ENCODE assay signal across 23 mouse cellular contexts in genomic region chr14:71177341-71177740, GRCm38 (mm10).
A peak's percentile ranks its signal among the peaks of the same experiment; 100 is the strongest.
DNase-seq lines count a peak whose midpoint lies in the region; TF ChIP-seq lines count a peak whose summit lies in the region.
"Had no signal": no experiment of that assay in that cellular context is flagged by ENCODE, and none has a peak within 500 bp of the region (broad histone marks: within the 10 kb centered on the region; RNA-seq: fewer than 3 reads in every experiment).

No protein-coding gene starts in this region.

- no peak for TF ChIP-seq CTCF in gastrocnemius, adult 2 months (IDR thresholded peaks at IDR 0.05)

- intact Hi-C loops in gastrocnemius, adult 2 months (cut with DNase I) = no loop called here

- peak; percentile 7 for DNase-seq in gastrocnemius, postnatal 25 days
- no peak for DNase-seq in gastrocnemius, adult 2 months
- DNase-seq in lung, postnatal 36 days = peak; percentile 1
- no peak for DNase-seq in lung, adult 18-20 months
- peak; percentile 30 for DNase-seq in fibroblast of lung, adult 2 months (ENCODE audit: low read depth)
- DNase-seq in frontal cortex, postnatal 36 days (ENCODE audit: low spot score in 2 of 2) = no peak
- DNase-seq in right cerebral cortex, adult 18-20 months = no peak
- DNase-seq: adrenal gland, postnatal 36 days; cerebellum, adult 9-11 months; embryo, embryonic 11 days; gastrocnemius, postnatal 10 days; heart, adult 2 months; heart, postnatal 14 days; kidney, adult 18-20 months; kidney, postnatal 4 days; layer of hippocampus, adult 9-11 months had no signal

- H3K27ac ChIP-seq in gastrocnemius, adult 2 months = no peak overlapping the region
- H3K27ac ChIP-seq: embryonic facial prominence, embryonic 15.5 days; forebrain, embryonic 10.5 days; heart, adult 2 months; heart, embryonic 13.5 days; hindbrain, embryonic 13.5 days; midbrain, embryonic 10.5 days; stomach, postnatal 0 days had no signal

- H3K4me3 ChIP-seq in gastrocnemius, adult 2 months = no peak overlapping the region
- H3K4me3 ChIP-seq: embryonic facial prominence, embryonic 15.5 days; forebrain, embryonic 10.5 days; heart, adult 2 months; heart, embryonic 13.5 days; hindbrain, embryonic 13.5 days; midbrain, embryonic 10.5 days; myocyte had no signal

Comparison
In these comparisons a context has a peak if more than half of its experiments do, and no peak if none do; other contexts are left out.
1. DNase-seq: peak in gastrocnemius, postnatal 25 days (single experiment), lung, postnatal 36 days (single experiment) and fibroblast of lung, adult 2 months (single experiment); none in gastrocnemius, adult 2 months (single experiment), lung, adult 18-20 months (0 of 2), frontal cortex, postnatal 36 days (0 of 2) and right cerebral cortex, adult 18-20 months (single experiment).